Mouse (Mus musculus) testis, adult 2 months (tissue): Measurements from ENCODE around the gene Dmwd. TPM values are rescaled to one million over a fixed set of nuclear protein-coding genes. Genes with fewer than 3 reads are reported as not detected.
A peak's percentile ranks its signal among the peaks of the same experiment; 100 is the strongest.

Experiments used
- H3K27ac ChIP-seq: fragments of 200-500 bp; 2 replicates; pipeline ENCODE4 v1.5.1; 2012; ENCODE audit warnings: low read depth, low read length; ENCODE audit not compliant: control insufficient read depth, insufficient read depth
- H3K27me3 ChIP-seq: fragments of 200-500 bp; 2 replicates; pipeline ENCODE4 v1.6.1; 2012; ENCODE audit warnings: mild to moderate bottlenecking, low read length, moderate library complexity; ENCODE audit not compliant: control insufficient read depth, insufficient read depth
- H3K36me3 ChIP-seq: fragments of 200-500 bp; 2 replicates; pipeline ENCODE4 v1.6.1; 2012; ENCODE audit warnings: mild to moderate bottlenecking, low read length; ENCODE audit not compliant: control insufficient read depth, insufficient read depth
- H3K4me1 ChIP-seq: fragments of 200-500 bp; 2 replicates; pipeline ENCODE4 v1.6.1; 2012; ENCODE audit warnings: low read length; ENCODE audit not compliant: control insufficient read depth, insufficient read depth
- H3K4me3 ChIP-seq: fragments of 200-500 bp; 2 replicates; pipeline ENCODE4 v1.5.1; 2012; ENCODE audit warnings: low read depth, mild to moderate bottlenecking, low read length, moderate library complexity, mixed read lengths; ENCODE audit not compliant: control insufficient read depth
- CTCF ChIP-seq: fragments of 200-500 bp; IDR thresholded peaks from 2 replicates; pipeline ENCODE4 v1.5.1; 2012; ENCODE audit warnings: low read depth, mild to moderate bottlenecking, inconsistent platforms, low read length, moderate library complexity; ENCODE audit not compliant: control insufficient read depth, insufficient read depth, insufficient replicate concordance
- POLR2A ChIP-seq: fragments of 200-500 bp; IDR thresholded peaks from 2 replicates; pipeline ENCODE4 v1.6.1; 2012; ENCODE audit warnings: low read depth, mild to moderate bottlenecking, inconsistent platforms, low read length, moderate library complexity; ENCODE audit not compliant: control insufficient read depth
- polyA plus RNA-seq: library from polyadenylated mRNA; depleted of rRNA; stranded (reverse); fragments of >200 nt; gene quantifications from 2 replicates; pipeline ENCODE4 v1.2.3, GENCODE M21; 2012

Dmwd gene
- polyA plus RNA-seq, 1 experiment: 83.7 TPM

DNA sequence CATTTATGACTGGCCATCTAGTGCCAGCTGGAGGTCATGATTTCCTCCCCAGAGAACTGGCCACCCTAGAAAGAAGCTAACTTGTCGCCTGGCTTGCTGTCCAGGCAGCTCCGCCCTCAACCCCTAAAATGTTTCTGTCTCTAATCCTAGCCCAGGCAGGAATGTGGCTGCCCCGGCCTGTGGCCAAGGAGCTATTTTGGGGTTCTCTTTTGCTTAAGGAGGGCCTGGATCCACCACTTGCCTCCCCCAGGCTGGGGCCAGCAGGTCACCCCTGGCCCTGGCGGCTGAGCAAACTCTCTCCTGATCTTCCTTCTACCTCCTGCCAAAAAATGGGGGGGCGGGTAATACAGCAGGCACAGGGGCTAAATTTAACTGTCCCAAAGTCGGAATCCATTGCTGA is 7.1 kb downstream of the Dmwd start:
- H3K27ac ChIP-seq: peak overlapping the region; percentile 15; the same call in 1 of the 2 replicates
- H3K36me3 ChIP-seq: no peaks in the 10 kb centered on the region; the same call in 1 of the 2 replicates
- TF ChIP-seq POLR2A (no peak), CTCF (no peak)
- H3K4me3 ChIP-seq: no peak overlapping the region
- peaks cover 20% of the 10 kb centered on the region for H3K4me1 ChIP-seq
- H3K27me3 ChIP-seq: no peaks in the 10 kb centered on the region

- Histone ChIP-seq H3K36me3 (no peaks in the 10 kb centered on the region; the same call in 1 of the 2 replicates), H3K27me3 (no peaks in the 10 kb centered on the region), H3K4me3 (peak within 1 kb of the TSS; percentile 48), H3K4me1 (peaks cover 20% of the 10 kb centered on the region), H3K27ac (peak within 1 kb of the TSS; percentile 59)
- TF ChIP-seq POLR2A (no peak), CTCF (no peak)
These were observed 7.7 kb downstream of the Dmwd start, which contains the start of gene Dmpk for GRCm38 (mm10) chr7:19083701-19084100. Gene Dmpk (plus strand): TSS chr7:19083849.

DNA sequence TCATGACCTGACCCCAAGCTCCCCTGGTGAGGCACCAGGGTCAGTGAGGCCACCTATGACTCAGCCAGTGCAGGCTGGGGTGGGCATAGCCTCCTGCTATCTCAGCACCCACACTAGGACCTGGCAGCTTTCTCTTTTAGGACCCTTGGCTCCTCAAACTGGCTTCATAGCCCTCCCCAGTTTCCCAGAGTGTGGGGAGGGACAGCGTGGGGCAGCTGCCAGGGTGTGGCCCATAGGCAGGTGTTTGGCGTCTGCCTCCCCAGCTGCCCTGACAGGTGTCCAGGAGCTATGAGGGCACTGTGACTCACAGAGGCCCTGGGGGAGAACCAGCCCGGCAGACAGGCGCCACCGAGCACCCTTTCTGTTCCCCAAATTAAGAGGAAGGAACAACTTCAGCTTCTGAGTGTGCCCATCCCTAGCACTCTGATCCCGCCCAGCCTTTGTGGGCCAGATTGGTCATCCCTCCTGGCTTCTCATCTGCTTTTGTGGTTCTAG is 8.3 kb downstream of the Dmwd start:
- H3K4me1 ChIP-seq: peaks cover 20% of the 10 kb centered on the region
- no peak for TF ChIP-seq CTCF
- no peak for TF ChIP-seq POLR2A
- no peaks in the 10 kb centered on the region for H3K27me3 ChIP-seq
- peak overlapping the region; percentile 59 for H3K27ac ChIP-seq
- H3K36me3 ChIP-seq: no peaks in the 10 kb centered on the region; the same call in 1 of the 2 replicates
- peak overlapping the region; percentile 48 for H3K4me3 ChIP-seq

- Histone ChIP-seq H3K27me3 (no peaks in the 10 kb centered on the region), H3K27ac (peak overlapping the region; percentile 22; the same call in 1 of the 2 replicates), H3K4me1 (peaks cover 20% of the 10 kb centered on the region), H3K4me3 (no peak overlapping the region), H3K36me3 (no peaks in the 10 kb centered on the region; the same call in 1 of the 2 replicates)
- TF ChIP-seq POLR2A: no peak
- TF ChIP-seq CTCF: no peak
These were observed 9.0 kb downstream of the Dmwd start for GRCm38 (mm10) chr7:19084921-19085473.

DNA sequence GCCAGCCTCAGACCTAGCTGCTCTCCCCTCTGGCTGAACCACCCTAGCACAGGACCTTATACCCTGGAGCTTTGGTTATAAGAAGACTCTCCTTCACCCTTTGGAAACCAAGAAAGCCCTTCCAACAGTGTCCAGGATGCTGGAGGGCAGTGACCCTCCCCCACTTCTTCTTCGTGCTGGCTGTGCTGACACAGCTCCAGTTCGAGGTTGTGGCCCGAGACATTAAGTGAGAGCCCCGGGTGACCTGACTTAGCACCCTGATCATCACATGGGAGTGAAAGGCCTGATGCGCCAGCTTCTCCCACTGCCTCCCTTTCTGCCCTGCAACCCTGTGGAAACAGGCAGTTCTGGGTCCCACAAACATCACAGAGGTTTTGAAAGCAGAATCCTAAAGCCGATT is 9.5 kb downstream of the Dmwd start:
- Histone ChIP-seq H3K27ac (no peak overlapping the region), H3K27me3 (no peaks in the 10 kb centered on the region), H3K4me1 (peaks cover 20% of the 10 kb centered on the region), H3K36me3 (no peaks in the 10 kb centered on the region; the same call in 1 of the 2 replicates), H3K4me3 (no peak overlapping the region)
- TF ChIP-seq POLR2A: no peak
- no peak for TF ChIP-seq CTCF

GRCm38 (mm10) chr7:19086042-19086441 is 10.0 kb downstream of the Dmwd start:
- Histone ChIP-seq H3K4me1 (peaks cover 20% of the 10 kb centered on the region), H3K36me3 (no peaks in the 10 kb centered on the region; the same call in 1 of the 2 replicates), H3K27ac (no peak overlapping the region), H3K4me3 (no peak overlapping the region), H3K27me3 (no peaks in the 10 kb centered on the region)
- TF ChIP-seq POLR2A (no peak), CTCF (no peak)

DNA sequence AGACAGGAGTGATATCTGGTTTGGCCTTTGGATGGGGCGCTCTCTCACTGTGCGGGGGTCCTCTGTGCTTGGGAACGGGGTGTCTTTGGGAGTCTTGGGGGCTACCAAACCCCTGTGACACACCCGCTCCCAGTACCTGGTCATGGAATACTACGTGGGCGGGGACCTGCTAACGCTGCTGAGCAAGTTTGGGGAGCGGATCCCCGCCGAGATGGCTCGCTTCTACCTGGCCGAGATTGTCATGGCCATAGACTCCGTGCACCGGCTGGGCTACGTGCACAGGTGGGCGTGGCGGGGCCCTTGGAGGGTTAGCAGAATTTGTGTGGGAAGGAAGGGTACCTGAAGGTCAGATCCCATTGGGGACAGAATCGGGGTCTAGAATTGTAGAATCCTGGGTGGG is 10.7 kb downstream of the Dmwd start:
- Histone ChIP-seq H3K27me3 (no peaks in the 10 kb centered on the region), H3K27ac (no peak overlapping the region), H3K4me3 (no peak overlapping the region), H3K4me1 (peaks cover 27% of the 10 kb centered on the region), H3K36me3 (no peaks in the 10 kb centered on the region; the same call in 1 of the 2 replicates)
- TF ChIP-seq POLR2A: no peak
- TF ChIP-seq CTCF: no peak
